Mouse (Mus musculus) embryonic fibroblast, embryonic 13.5 days (primary cell): ENCODE data around the gene Utp6.

Experiments used
- CTCF ChIP-seq: IDR thresholded peaks from 2 replicates; pipeline ENCODE4 v1.5.1; 2011; ENCODE audit warnings: mild to moderate bottlenecking, control low read depth, low read length, moderate library complexity, borderline replicate concordance; ENCODE audit not compliant: insufficient read depth
- POLR2A ChIP-seq: IDR thresholded peaks from 2 replicates; pipeline ENCODE4 v1.6.1; 2011; ENCODE audit warnings: low read depth, mild to moderate bottlenecking, control low read depth, low read length, moderate library complexity

DNA sequence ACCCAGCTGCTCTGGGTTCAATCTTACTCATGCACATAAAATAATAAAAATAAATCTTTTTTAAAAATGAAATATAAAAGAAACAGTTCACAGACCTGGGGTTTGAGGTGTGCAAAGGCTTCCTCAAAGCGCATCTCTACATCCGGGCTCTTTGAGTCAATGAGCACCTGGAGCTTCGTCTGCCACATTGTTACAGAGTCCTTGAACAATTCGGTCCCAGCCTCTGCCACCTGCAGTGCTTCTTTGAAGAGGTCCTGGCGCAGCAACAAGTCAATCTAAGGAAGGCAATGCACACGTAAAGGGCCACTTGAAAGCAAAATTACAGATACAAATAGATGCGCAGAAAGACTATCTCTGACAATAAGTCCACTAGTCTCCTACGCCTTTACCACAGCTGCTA lies 19.1 kb downstream of the Utp6 start:
- no peak for TF ChIP-seq POLR2A
- no peak for TF ChIP-seq CTCF
